Mouse (Mus musculus): ENCODE results near the gene BC117090.

GRCm38 (mm10) chr16:36319286-36319685, 14.8 kb downstream of the BC117090 start:
- TF ChIP-seq CTCF (IDR thresholded peaks at IDR 0.05) = no peak
- no peak for TF ChIP-seq EP300 (IDR thresholded peaks at IDR 0.05)

Measured in lung, postnatal 0 days (tissue).